Mouse (Mus musculus) E14TG2a.4 (cell line): ENCODE data around the gene Gm20458.
A peak's percentile ranks its signal among the peaks of the same experiment; 100 is the strongest.

Source experiments
- CTCF ChIP-seq: conservative IDR thresholded peaks from 2 replicates; pipeline ENCODE4 v1.5.1; 2014; ENCODE audit warnings: low read length
- POU5F1 ChIP-seq: IDR thresholded peaks from 2 replicates; pipeline ENCODE4 v1.6.1; 2014; ENCODE audit warnings: low read length, borderline replicate concordance

DNA sequence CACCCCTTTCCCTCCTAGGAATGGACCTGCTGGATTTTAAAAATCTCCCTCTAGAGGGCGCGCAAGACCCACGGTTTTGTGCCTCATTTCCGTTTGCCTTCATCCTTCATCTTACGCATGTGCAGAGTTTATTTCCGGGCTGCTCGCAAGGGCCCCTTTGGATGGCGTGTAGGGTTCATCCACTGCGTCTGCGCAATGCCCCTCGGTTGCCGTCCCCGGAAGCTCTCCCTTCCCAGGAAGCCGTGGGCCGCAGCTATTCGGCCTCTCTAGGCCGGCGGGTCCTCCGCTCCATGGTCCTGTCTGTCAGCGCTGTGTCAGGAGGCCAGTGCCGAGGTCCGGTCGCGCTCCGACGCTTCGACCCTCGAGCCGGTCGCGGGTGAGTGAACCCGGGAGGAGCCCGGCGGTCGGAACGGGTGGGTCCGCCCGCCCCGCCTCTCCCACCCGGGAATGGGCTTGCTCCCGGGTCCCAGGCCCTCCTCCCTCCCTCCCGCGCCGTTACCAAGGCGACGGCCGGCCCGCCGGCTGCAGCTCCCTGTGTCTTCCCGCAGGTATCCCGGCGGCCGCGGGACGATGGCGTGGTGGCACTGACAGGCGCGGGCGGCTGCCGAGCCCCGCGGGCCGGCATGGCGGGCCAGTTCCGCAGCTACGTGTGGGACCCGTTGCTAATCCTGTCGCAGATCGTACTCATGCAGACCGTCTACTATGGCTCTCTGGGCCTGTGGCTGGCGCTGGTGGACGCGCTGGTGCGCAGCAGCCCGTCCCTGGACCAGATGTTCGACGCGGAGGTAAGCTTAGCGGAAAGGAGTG lies at the start of gene Gm20458:
- TF ChIP-seq CTCF (peak; percentile 60), POU5F1 (no peak)
